Mouse (Mus musculus) small intestine, adult 2 months (tissue): Measurements from ENCODE around the gene Fgr. TPM values are rescaled to one million over a fixed set of nuclear protein-coding genes. Genes with fewer than 3 reads are reported as not detected.

Experiments used
- H3K27ac ChIP-seq: fragments of 200-500 bp; 2 replicates; pipeline ENCODE4 v1.5.1; 2012; ENCODE audit warnings: low read depth, low read length, control low read depth, inconsistent platforms; ENCODE audit not compliant: insufficient read depth
- H3K27me3 ChIP-seq: fragments of 200-500 bp; 2 replicates; pipeline ENCODE4 v1.6.1; 2012; ENCODE audit warnings: mild to moderate bottlenecking, moderate library complexity, low read length, inconsistent platforms; ENCODE audit not compliant: control insufficient read depth, insufficient read depth
- H3K36me3 ChIP-seq: fragments of 200-500 bp; 2 replicates; pipeline ENCODE4 v1.6.1; 2012; ENCODE audit warnings: mild to moderate bottlenecking, low read length, control low read depth, inconsistent platforms; ENCODE audit not compliant: control insufficient read depth, insufficient read depth
- H3K4me1 ChIP-seq: fragments of 200-500 bp; 2 replicates; pipeline ENCODE4 v1.6.1; 2012; ENCODE audit warnings: low read length, inconsistent platforms, mixed read lengths; ENCODE audit not compliant: control insufficient read depth, insufficient read depth, insufficient read length
- H3K4me3 ChIP-seq: fragments of 200-500 bp; 2 replicates; pipeline ENCODE4 v1.5.1; 2012; ENCODE audit warnings: low read depth, mild to moderate bottlenecking, control low read depth, inconsistent platforms, low read length, moderate library complexity
- CTCF ChIP-seq: fragments of 200-500 bp; IDR thresholded peaks from 2 replicates; pipeline ENCODE4 v1.5.1; 2012; ENCODE audit warnings: low read depth, mild to moderate bottlenecking, control low read depth, inconsistent platforms, low read length, moderate library complexity, mixed read lengths; ENCODE audit not compliant: insufficient replicate concordance, insufficient read length; ENCODE audit errors: extremely low read depth
- POLR2A ChIP-seq: fragments of 200-500 bp; IDR thresholded peaks from 2 replicates; pipeline ENCODE4 v1.6.1; 2012; ENCODE audit warnings: low read depth, mild to moderate bottlenecking, control low read depth, inconsistent platforms, low read length, moderate library complexity
- WGBS: fragments of 180-500 bp; shearing (Covaris S2); methylation state at CpG from one replicate; pipeline ENCODE4 v1.1.7; 2018; 5-methylcytosine and 5-hydroxymethylcytosine counted together
- polyA plus RNA-seq: library from polyadenylated mRNA; depleted of rRNA; stranded (reverse); fragments of >200 nt; gene quantifications from 2 replicates; pipeline ENCODE4 v1.2.3, GENCODE M21; 2012

Gene Fgr
- polyA plus RNA-seq, 1 experiment, result 3.8 TPM

GRCm38 (mm10) chr4:132941012-132941729, 32.7 kb upstream of the Fgr start:
- Histone ChIP-seq H3K27ac (no peak overlapping the region), H3K27me3 (no peaks in the 10 kb centered on the region), H3K36me3 (no peaks in the 10 kb centered on the region), H3K4me3 (no peak overlapping the region), H3K4me1 (peaks cover 14% of the 10 kb centered on the region)
- TF ChIP-seq CTCF (no peak), POLR2A (no peak)
- 41% methylated on average over 23 of the region's 23 CpGs for WGBS

- Histone ChIP-seq H3K4me1 (peaks cover 21% of the 10 kb centered on the region), H3K27ac (no peak overlapping the region), H3K4me3 (no peak overlapping the region), H3K27me3 (no peaks in the 10 kb centered on the region), H3K36me3 (no peaks in the 10 kb centered on the region)
- WGBS, result 81% methylated on average over 8 of the region's 8 CpGs
- TF ChIP-seq POLR2A (no peak), CTCF (no peak)
Observed at GRCm38 (mm10) chr4:132943088-132943487, 30.8 kb upstream of the Fgr start.

GRCm38 (mm10) chr4:132944106-132944505, 29.8 kb upstream of the Fgr start:
- 77% methylated on average over 12 of the region's 12 CpGs for WGBS
- no peaks in the 10 kb centered on the region for H3K27me3 ChIP-seq
- H3K27ac ChIP-seq, result no peak overlapping the region
- TF ChIP-seq POLR2A (no peak), CTCF (no peak)
- H3K4me3 ChIP-seq, result no peak overlapping the region
- peaks cover 21% of the 10 kb centered on the region for H3K4me1 ChIP-seq
- H3K36me3 ChIP-seq, result no peaks in the 10 kb centered on the region

DNA sequence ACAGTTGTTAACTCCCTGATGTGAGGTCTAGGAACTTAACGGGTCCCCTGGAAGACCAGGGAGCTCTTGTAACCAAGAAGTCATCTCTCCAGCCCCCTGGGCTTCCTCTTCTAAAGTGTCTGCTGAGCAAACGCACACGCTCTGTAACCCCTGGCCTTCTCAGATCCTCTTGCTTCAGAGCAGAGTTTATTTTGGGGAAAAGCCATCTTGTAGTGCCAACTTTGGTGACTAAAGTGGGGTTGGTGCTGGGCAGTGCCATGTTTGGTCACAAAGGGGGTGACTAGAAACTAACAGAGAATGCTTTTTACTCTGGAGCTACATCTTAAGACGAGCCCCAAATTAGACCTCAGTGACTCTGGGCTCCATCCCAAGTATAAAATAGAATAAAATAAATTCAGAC, 29.1 kb upstream of the Fgr start:
- no peak overlapping the region for H3K27ac ChIP-seq
- TF ChIP-seq POLR2A (no peak), CTCF (no peak)
- WGBS, result 81% methylated on average over 4 of the region's 4 CpGs

GRCm38 (mm10) chr4:132945261-132946046, 28.4 kb upstream of the Fgr start:
- Histone ChIP-seq H3K4me1 (peaks cover 27% of the 10 kb centered on the region), H3K36me3 (no peaks in the 10 kb centered on the region), H3K27ac (peak overlapping the region; percentile 64), H3K27me3 (no peaks in the 10 kb centered on the region), H3K4me3 (peak overlapping the region; percentile 31)
- TF ChIP-seq CTCF (peak; percentile 95; the same call in 1 of the 2 replicates), POLR2A (no peak)
- 3% methylated on average over 15 of the region's 15 CpGs for WGBS

More for the DNA sequence above, 29.1 kb upstream of the Fgr start:
- no peaks in the 10 kb centered on the region for H3K36me3 ChIP-seq
- no peak overlapping the region for H3K4me3 ChIP-seq
- H3K27me3 ChIP-seq, result no peaks in the 10 kb centered on the region
- H3K4me1 ChIP-seq, result peaks cover 21% of the 10 kb centered on the region

- Histone ChIP-seq H3K4me3 (peak overlapping the region; percentile 31), H3K4me1 (peaks cover 23% of the 10 kb centered on the region), H3K36me3 (no peaks in the 10 kb centered on the region), H3K27me3 (no peaks in the 10 kb centered on the region), H3K27ac (peak overlapping the region; percentile 74)
- WGBS, result 46% methylated on average over 27 of the region's 27 CpGs
- TF ChIP-seq POLR2A, result no peak
- no peak for TF ChIP-seq CTCF
Observed at GRCm38 (mm10) chr4:132946047-132947001, 27.6 kb upstream of the Fgr start.
